Mouse (Mus musculus) small intestine, adult 2 months (tissue): Measurements from ENCODE around the gene Trpm1.

Experiments
- CTCF ChIP-seq: fragments of 200-500 bp; IDR thresholded peaks from 2 replicates; pipeline ENCODE4 v1.5.1; 2012; ENCODE audit warnings: low read depth, mild to moderate bottlenecking, control low read depth, inconsistent platforms, low read length, moderate library complexity, mixed read lengths; ENCODE audit not compliant: insufficient replicate concordance, insufficient read length; ENCODE audit errors: extremely low read depth
- POLR2A ChIP-seq: fragments of 200-500 bp; IDR thresholded peaks from 2 replicates; pipeline ENCODE4 v1.6.1; 2012; ENCODE audit warnings: low read depth, mild to moderate bottlenecking, control low read depth, inconsistent platforms, low read length, moderate library complexity

DNA sequence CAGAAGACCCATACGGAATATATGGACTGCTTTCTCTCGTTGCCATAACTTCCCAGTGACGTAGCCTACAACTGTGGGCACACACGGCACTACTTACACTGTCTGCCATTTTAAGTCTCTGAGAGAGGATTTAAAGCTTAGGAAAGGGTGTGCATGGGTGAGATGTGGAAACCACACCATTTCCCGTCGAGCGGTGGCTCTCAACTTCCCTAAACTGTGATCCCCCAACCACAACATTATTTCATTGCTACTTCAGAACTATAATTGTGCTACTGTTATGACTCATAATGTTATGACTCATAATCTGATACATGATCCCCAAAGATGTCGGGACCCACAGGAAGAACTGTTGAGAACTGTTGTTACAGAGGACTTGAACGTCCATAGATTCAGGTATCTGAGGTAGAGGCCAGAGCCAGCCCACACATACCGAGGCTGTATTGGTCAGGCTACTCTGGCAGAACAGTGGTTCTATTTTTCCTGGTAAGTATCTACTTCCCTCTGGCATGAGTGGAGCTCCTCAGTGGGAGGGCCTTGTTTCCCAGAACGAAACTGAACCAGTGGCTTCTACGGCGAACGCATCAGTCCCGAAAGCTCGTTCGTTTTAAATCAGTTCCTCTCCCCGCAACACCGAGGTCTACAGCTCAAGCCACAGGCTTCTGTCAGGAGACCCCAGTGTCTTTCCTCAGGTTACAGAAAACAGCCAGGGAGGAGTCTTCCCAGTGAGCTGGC is 12.2 kb upstream of the Trpm1 start:
- no peak for TF ChIP-seq CTCF
- TF ChIP-seq POLR2A, result no peak
